Mouse (Mus musculus) CH12.LX (cell line): ENCODE data around the gene Ccdc85b.

Source experiments
- CHD2 ChIP-seq: IDR thresholded peaks from 2 replicates; pipeline ENCODE4 v1.6.1; 2011; ENCODE audit warnings: low read length, improper control_type of control experiment
- CTCF ChIP-seq, 2 experiments: IDR thresholded peaks in 1 of 2; conservative IDR thresholded peaks in 1 of 2; 2 replicates each; pipeline ENCODE4 v1.5.1; 2011 to 2012; ENCODE audit warnings: low read depth in 2 of 2, low read length in 2 of 2, improper control_type of control experiment in 1 of 2, inconsistent platforms in 1 of 2, mild to moderate bottlenecking in 1 of 2, moderate library complexity in 1 of 2
- EP300 ChIP-seq: IDR thresholded peaks from 2 replicates; pipeline ENCODE4 v1.6.1; 2011; ENCODE audit warnings: low read length, improper control_type of control experiment
- MAFK ChIP-seq: IDR thresholded peaks from 2 replicates; pipeline ENCODE4 v1.6.1; 2011; ENCODE audit warnings: low read length, improper control_type of control experiment; ENCODE audit not compliant: insufficient replicate concordance
- NELFE ChIP-seq: IDR thresholded peaks from 2 replicates; pipeline ENCODE4 v1.6.1; 2011; ENCODE audit warnings: low read depth, low read length, improper control_type of control experiment
- PAX5 ChIP-seq: IDR thresholded peaks from 2 replicates; pipeline ENCODE4 v1.6.1; 2012; ENCODE audit warnings: low read length, inconsistent platforms, mixed read lengths
- POLR2A ChIP-seq: IDR thresholded peaks from 2 replicates; pipeline ENCODE4 v1.6.1; 2011; ENCODE audit warnings: low read depth, mild to moderate bottlenecking, improper control_type of control experiment, low read length
- POLR2AphosphoS2 ChIP-seq: IDR thresholded peaks from 2 replicates; pipeline ENCODE4 v1.6.1; 2011; ENCODE audit warnings: low read depth, low read length, improper control_type of control experiment
- RCOR1 ChIP-seq: conservative IDR thresholded peaks from 2 replicates; pipeline ENCODE4 v1.6.1; 2012; ENCODE audit warnings: low read depth, mild to moderate bottlenecking, inconsistent platforms, low read length, improper control_type of control experiment
- SMC3 ChIP-seq: IDR thresholded peaks from 2 replicates; pipeline ENCODE4 v1.6.1; 2011; ENCODE audit warnings: low read depth, low read length, improper control_type of control experiment
- TCF12 ChIP-seq: IDR thresholded peaks from 2 replicates; pipeline ENCODE4 v1.6.1; 2014; ENCODE audit warnings: low read depth, mild to moderate bottlenecking, inconsistent platforms, low read length, improper control_type of control experiment

DNA sequence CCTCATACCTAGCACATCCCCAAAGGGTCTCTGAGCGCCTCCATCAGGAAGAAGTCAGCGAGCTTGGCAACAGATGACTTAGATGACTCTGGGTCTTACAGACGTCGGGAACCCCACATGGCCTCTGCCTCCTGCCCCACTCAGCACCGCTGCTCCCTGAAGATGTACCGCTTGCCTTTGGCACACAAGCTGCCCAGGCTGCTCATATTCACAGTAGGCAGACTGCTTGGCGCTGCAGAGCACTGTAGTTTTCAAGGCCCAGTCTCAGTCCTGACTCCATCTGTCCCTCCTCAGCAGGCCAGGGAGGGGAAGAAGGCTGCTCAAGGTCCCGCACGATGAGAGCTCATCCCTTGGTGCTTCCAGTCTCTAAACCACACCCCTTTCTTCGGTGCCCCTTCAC, 35.4 kb downstream of the Ccdc85b start:
- TF ChIP-seq POLR2A (no peak), EP300 (no peak), CTCF (conservative IDR thresholded peaks at IDR 0.05 in 1 of 2, IDR thresholded peaks at IDR 0.05 in 1 of 2; ENCODE audit: low read depth in 2 of 2, low read length in 2 of 2) (no peak), POLR2AphosphoS2 (no peak), NELFE (no peak), TCF12 (no peak), PAX5 (no peak), MAFK (no peak), SMC3 (no peak), RCOR1 (no peak), CHD2 (no peak)
